Mouse (Mus musculus): ENCODE data around the gene Patj. TPM values are rescaled to one million over a fixed set of nuclear protein-coding genes. Genes with fewer than 3 reads are reported as not detected.

Patj gene
- 215 TPM for total RNA-seq (2023)

DNA sequence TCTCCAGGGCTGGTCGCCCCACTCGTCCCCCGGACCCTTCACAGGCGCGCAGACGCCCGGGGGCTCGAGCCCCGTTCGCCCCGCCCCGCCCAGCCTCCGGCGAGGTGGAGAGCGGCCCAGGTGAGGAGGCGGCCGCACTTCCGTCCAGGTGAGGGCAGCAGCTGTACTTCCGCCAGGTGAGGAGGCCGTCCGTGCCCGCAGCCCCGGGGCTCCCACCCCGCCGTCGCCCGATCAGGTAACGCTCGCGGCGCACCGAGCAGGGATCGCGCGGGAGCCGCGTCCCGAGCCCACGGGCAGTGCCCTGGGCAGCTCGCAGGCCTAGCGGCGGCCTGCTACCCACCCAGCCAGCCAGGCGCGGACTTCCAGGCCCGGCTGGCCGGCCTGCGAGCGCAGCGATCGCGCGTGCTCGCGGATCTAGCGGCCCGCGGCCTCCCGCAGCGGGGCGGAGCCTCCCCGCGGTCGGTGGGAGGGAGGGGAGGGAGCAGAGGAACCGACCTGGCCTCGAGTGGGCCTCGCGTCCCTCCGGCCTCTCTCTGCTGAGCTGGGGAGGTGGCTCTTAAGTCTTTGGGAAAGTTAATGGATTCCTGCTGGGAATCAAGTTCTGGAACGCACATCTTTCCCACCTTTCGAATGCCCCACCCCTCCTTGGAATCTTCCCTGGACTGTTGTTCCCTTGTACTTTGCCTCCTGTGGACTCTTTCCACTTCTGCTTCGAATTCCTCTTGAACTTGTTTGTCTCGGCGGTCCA lies at the start of gene Patj:
Gene Patj, plus strand, starts transcription at position 96 of the 748 bp plus-strand sequence.

DNA sequence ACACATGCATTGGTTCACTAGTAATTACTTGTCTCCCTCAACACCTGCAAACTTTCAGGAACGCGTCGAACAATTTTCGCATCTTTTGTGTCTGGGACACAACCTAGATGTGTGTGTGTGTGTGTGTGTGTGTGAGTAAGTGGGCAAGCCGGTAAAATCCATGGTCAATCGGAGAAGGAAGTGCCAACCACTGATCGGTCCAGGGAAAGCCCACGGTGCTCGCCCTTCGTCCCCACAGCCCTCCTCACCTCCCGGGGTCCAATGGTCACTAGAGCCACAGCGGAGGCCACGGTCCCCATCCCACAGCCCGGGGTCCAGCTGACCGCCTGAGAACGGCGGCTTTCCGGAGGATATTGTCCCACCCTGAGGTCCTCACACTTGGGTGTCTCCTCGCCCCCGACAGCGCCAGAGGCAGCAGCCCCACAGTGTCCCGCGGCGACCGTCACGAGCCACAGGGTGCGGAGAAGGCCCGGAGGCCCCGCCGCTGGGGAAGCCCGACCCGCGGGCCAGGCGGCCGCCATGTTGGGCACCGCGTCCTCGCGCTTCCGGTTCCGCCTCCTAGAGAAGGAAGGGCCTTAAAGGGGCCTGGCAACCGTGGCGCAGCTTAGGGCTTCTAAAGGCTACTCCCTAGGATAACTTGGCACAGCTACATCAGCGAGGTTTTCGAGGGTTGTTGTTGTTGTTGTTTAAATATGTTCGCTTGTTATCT lies 12.7 kb upstream of the Patj start, which contains the start of gene Tm2d1:
Gene Tm2d1, minus strand, starts transcription at position 591 of the 709 bp plus-strand sequence.

DNA sequence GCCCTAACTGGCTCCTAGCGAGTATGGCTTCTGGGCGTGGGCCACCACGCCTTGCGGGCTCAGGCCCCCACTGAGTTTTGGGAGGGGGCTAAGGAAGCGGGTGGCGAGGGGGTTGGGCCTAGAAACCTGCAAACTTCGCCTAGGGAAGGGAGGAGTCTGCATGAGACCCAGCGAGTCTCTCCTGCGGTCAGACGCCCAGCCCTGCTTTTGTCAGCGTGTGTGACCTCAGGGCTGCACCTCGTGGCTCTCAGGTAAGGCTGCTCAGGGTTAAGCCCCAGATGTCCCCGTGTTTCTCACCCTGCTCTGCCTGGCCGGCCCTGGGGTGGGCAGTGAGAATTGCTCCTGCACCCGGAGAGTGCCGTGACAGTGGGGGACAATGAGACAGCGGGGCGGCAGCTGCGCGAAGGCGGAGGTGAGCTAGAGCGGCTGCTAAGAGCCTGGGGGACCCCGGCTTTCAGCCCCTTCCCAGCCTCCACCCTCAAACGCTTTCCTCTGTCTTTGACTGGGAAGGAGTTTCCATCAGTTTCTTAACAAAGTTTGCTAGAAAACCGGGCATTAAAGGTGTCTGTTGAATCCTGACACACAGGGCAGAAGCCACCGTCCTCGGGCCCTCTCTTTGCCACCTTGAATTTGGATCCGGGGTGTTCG lies 331.1 kb downstream of the Patj start, which contains the start of gene L1td1:
Gene L1td1, plus strand, starts transcription at position 145 of the 648 bp plus-strand sequence.

Other genes starting within 250 kb of the Patj start
- 15.6 TPM for gene Tm2d1, start 12.5 kb upstream of the Patj start, total RNA-seq (2023)